Mouse (Mus musculus): Measurements from ENCODE around the gene Daxx.
"Not testable (repeated sequence)": the region's sequence is repeated elsewhere in the genome, so short reads cannot be mapped to it uniquely, and the experiment has no call there.

Gene Daxx

GRCm38 (mm10) chr17:33909077-33909868, at the start of gene Daxx:
Daxx (plus strand) TSS chr17:33909414.
- DNase-seq (ENCODE audit: low read depth, low spot score) = peak; percentile 99

- DNase-seq (ENCODE audit: low read depth, low spot score) = peak; percentile 95
These were observed 43.7 kb upstream of the Daxx start for GRCm38 (mm10) chr17:33865330-33866030.

- not testable (repeated sequence) for DNase-seq (ENCODE audit: low read depth, low spot score)
These were observed 35.7 kb upstream of the Daxx start, which contains the start of gene Gm7029 for GRCm38 (mm10) chr17:33873537-33873936. Gm7029 (plus strand) TSS chr17:33873837.

GRCm38 (mm10) chr17:33874411-33874810, 34.8 kb upstream of the Daxx start:
- no peak for DNase-seq (ENCODE audit: low read depth, low spot score)

GRCm38 (mm10) chr17:33875797-33876196, 33.4 kb upstream of the Daxx start:
- not testable (repeated sequence) for DNase-seq (ENCODE audit: low read depth, low spot score)

GRCm38 (mm10) chr17:33884320-33884719, 24.9 kb upstream of the Daxx start:
- DNase-seq (ENCODE audit: low read depth, low spot score) = not testable (repeated sequence)

- DNase-seq (ENCODE audit: low read depth, low spot score) = not testable (repeated sequence)
These were observed 21.4 kb upstream of the Daxx start for GRCm38 (mm10) chr17:33887802-33888201.

- DNase-seq (ENCODE audit: low read depth, low spot score) = not testable (repeated sequence)
These were observed 21.0 kb upstream of the Daxx start for GRCm38 (mm10) chr17:33888230-33888629.

- DNase-seq (ENCODE audit: low read depth, low spot score) = not testable (repeated sequence)
These were observed 19.2 kb upstream of the Daxx start for GRCm38 (mm10) chr17:33889941-33890532.

- peak; percentile 100 for DNase-seq (ENCODE audit: low read depth, low spot score)
These were observed 18.6 kb upstream of the Daxx start, which contains the start of gene Kifc1 for GRCm38 (mm10) chr17:33890533-33891059. Kifc1 (minus strand) TSS chr17:33890661.

- DNase-seq (ENCODE audit: low read depth, low spot score) = no peak
These were observed 17.9 kb upstream of the Daxx start for GRCm38 (mm10) chr17:33891357-33891756.

GRCm38 (mm10) chr17:33891892-33892291, 17.3 kb upstream of the Daxx start:
- not testable (repeated sequence) for DNase-seq (ENCODE audit: low read depth, low spot score)

- no peak for DNase-seq (ENCODE audit: low read depth, low spot score)
These were observed 16.8 kb upstream of the Daxx start for GRCm38 (mm10) chr17:33892429-33892828.

GRCm38 (mm10) chr17:33893011-33893410, 16.2 kb upstream of the Daxx start:
- DNase-seq (ENCODE audit: low read depth, low spot score) = not testable (repeated sequence)

- DNase-seq (ENCODE audit: low read depth, low spot score) = peak; percentile 81
These were observed 12.0 kb upstream of the Daxx start for GRCm38 (mm10) chr17:33897114-33897794.

- DNase-seq (ENCODE audit: low read depth, low spot score) = peak; percentile 48
These were observed 11.0 kb upstream of the Daxx start for GRCm38 (mm10) chr17:33898193-33898592.

- DNase-seq (ENCODE audit: low read depth, low spot score) = no peak
These were observed 9.6 kb upstream of the Daxx start for GRCm38 (mm10) chr17:33899642-33900041.

- peak; percentile 20 for DNase-seq (ENCODE audit: low read depth, low spot score)
These were observed 8.8 kb upstream of the Daxx start for GRCm38 (mm10) chr17:33900281-33900988.

GRCm38 (mm10) chr17:33900989-33901314, 8.3 kb upstream of the Daxx start:
- DNase-seq (ENCODE audit: low read depth, low spot score) = no peak

- no peak for DNase-seq (ENCODE audit: low read depth, low spot score)
These were observed 7.6 kb upstream of the Daxx start for GRCm38 (mm10) chr17:33901653-33902052.

GRCm38 (mm10) chr17:33902079-33902478, 7.1 kb upstream of the Daxx start:
- DNase-seq (ENCODE audit: low read depth, low spot score) = no peak

Measured in brain, adult 2 months (tissue).